Mouse (Mus musculus): ENCODE measurements around the gene Iqgap1.

- no peak for TF ChIP-seq POLR2A (IDR thresholded peaks at IDR 0.05; ENCODE audit: borderline replicate concordance, control insufficient read depth, low read depth, low read length)
- TF ChIP-seq CTCF (IDR thresholded peaks at IDR 0.05; ENCODE audit: control insufficient read depth, insufficient read depth, low read length) = no peak
Observed at GRCm38 (mm10) chr7:80746166-80746761, 79.5 kb downstream of the Iqgap1 start.

Data from bone marrow, adult 2 months (tissue).